Mouse (Mus musculus): ENCODE measurements around the gene Myo6.

GRCm38 (mm10) chr9:80299031-80299430, 134.2 kb downstream of the Myo6 start:
- TF ChIP-seq POLR2A (IDR thresholded peaks at IDR 0.05; ENCODE audit: borderline replicate concordance, insufficient read depth, low read length): no peak
- no peak for TF ChIP-seq CTCF (IDR thresholded peaks at IDR 0.05; ENCODE audit: borderline replicate concordance, insufficient read depth, low read depth, low read length)

Measured in cerebellum, adult 2 months (tissue).